Mouse (Mus musculus): ENCODE measurements around the gene Ascl4.

Gene Ascl4

DNA sequence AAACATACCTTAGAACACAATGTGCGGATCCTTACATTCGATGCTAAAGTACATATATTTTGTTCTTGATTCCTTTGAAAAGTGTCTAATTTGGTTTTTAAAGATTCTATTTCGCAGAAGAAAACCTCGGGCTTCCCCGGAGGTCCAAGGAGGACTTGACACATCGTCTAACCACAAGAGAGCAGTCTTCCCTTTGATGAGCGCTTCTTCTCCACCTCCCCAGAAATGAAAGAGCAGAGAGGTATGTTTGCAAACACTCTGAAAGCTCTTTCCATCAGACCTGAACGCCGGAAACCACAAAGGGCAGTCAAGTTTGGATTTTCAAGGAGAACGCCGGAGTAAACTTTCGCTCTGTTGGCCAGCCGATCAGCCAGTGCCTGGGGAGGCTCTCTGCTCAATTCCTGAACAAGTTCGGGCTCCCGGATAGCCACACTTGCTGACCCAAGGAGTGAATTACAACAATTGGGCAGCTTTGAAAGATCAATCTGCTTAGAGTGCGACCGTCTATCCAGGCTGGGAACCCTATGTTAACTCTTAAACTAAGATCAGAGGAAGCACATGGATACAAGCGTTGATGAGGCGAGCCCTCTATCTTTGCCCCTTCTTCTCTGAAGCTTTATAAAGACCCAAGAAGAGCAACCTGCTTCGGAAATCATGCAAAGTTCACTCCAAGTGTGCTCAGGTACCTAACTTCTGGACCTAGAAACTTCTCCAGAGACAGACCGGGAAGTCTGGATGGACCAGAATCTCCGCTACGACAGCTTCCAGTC is at the start of gene Ascl4:
TSS of gene Ascl4 (plus strand) at position 6 of the 770 bp plus-strand sequence.
- DNase-seq (ENCODE audit: low spot score): no peak

GRCm38 (mm10) chr10:85879886-85880486 is 47.5 kb upstream of the Ascl4 start:
- DNase-seq (ENCODE audit: low spot score): no peak

DNA sequence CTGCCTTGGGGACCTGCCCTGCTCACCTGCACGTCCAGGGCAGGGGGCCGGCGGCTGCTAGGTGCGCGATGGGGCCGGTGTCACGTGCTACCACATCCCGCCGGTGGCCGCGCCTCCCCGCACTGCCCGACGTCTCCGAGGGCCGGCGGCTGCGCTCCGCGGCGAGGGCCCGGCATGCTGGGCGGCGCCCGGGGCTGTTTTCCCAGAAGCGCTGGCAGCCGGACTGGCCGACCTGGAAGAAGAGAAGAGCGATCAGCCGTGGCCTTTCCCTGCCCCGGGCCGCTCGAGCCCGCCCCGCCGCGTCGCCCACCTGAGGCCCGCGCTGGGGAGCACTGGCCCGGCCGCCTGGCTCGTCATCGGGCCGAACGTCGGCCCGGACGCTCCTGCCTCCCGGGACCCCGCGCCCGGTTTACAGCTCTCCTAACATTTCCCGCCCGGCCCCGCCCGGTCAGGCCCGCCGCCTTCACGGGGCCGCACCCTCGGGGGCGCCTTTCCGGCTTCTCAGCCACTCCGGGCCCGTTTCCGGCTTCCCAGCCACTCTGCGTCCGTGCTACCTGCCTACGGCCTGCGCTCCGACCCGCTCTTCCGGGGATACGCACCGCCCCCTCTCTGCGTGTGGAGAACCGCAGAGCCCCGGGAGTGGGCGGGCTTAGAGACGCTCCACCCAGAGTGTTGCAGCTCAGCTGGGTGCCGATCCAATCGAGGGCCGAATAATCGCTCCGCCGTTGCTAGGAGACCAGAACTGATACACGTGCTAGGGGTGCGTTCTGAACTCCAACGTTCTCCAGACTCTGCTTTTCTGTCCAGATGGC is 10.8 kb upstream of the Ascl4 start, which contains the start of gene Prdm4:
TSS of gene Prdm4 (minus strand) at position 645 of the 812 bp plus-strand sequence.
- DNase-seq (ENCODE audit: low spot score): peak; percentile 97

DNA sequence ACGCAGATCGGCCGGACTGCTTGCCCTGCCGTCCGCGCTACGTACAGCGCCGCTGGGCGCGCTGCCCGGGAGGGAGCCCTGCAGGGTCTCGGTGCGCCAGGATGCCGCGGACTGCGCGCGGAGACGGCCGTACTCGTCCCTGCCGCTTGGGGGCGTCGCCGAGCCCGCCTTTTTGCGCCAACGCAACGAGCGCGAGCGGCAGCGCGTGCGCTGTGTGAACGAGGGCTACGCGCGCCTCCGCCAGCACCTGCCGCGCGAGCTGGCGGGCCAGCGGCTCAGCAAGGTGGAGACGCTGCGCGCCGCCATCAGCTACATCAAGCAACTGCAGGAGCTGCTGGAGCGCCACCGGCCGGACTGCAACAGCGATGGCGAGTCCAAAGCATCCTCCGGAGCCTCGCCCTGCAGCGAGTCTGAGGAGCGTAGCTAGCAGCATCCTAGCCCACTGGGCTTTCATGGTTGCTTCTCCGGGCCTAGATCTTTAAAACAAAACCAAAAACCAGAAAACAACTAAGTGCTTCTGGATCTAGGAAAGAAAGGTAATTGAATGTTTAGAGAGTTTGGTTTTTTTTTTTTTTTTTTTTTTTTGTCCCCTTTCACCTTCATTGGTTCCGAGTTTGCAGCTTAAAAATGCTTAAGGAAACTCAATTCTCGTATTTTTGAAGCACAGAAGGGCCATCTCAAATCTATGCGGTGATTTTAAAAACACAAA is 1.2 kb downstream of the Ascl4 start:
- peak; percentile 59 for DNase-seq (ENCODE audit: low spot score)

DNA sequence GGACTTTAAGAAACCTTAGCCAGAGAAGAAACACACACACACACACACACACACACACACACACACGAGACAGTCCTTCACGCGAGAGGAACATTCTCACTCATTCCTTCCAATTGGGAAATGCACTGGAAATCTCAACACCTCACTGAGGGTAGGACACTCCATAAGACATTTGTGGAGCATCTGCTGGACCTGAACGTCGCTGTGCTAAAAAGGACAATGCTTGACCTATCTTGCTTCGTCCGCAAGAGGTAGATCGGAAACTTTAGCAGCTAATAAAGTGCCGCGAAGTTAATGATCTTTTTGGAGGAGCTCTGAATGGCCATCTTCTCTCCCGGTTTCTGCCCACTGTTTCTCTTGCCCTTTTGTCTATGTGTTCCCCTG is 1.7 kb downstream of the Ascl4 start:
- DNase-seq (ENCODE audit: low spot score): no peak

DNA sequence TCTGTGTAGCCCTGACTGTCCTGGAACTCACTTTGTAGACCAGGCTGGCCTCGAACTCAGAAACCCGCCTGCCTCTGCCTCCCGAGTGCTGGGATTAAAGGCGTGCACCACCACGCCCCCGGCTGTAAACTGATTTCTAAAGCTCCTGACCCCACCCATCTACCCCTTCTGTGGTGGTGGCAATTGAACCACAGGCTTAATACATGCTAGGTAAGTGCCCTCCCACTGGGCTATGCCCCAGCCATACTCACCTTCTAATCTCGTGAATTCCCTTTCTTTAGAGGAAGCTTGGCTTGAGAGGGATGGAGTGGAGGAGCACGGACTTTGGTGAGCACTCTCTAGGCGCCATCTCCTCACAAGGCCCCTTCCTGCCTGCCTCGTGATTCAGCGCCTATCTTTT is 2.5 kb downstream of the Ascl4 start:
- no peak for DNase-seq (ENCODE audit: low spot score)

- DNase-seq (ENCODE audit: low spot score): no peak
Observed at GRCm38 (mm10) chr10:85936280-85936965, 8.9 kb downstream of the Ascl4 start.

GRCm38 (mm10) chr10:85948483-85949196 is 21.2 kb downstream of the Ascl4 start:
- DNase-seq (ENCODE audit: low spot score): no peak

GRCm38 (mm10) chr10:85951765-85952443 is 24.4 kb downstream of the Ascl4 start:
- DNase-seq (ENCODE audit: low spot score): no peak

GRCm38 (mm10) chr10:85953401-85953800 is 25.9 kb downstream of the Ascl4 start:
- DNase-seq (ENCODE audit: low spot score): no peak

DNA sequence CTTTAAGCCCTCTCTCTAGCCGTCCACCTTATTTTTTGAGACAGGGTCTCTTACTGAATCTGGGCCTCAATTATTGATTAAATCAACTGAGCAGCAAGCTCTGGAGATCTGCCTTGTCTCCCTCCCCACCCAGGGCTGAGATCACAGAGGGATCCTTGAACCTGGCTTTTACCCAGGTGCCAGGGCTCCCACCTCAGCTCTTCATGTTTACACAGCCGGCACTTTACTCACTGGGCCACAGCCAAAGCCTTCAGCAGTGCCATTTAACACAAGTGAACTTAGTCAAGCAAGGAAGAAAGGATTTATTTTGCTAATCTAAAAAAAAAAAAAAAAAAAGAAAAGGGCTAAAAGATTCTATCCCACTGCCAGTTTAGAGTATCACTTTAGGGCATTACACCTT is 26.9 kb downstream of the Ascl4 start:
- DNase-seq (ENCODE audit: low spot score): no peak

DNA sequence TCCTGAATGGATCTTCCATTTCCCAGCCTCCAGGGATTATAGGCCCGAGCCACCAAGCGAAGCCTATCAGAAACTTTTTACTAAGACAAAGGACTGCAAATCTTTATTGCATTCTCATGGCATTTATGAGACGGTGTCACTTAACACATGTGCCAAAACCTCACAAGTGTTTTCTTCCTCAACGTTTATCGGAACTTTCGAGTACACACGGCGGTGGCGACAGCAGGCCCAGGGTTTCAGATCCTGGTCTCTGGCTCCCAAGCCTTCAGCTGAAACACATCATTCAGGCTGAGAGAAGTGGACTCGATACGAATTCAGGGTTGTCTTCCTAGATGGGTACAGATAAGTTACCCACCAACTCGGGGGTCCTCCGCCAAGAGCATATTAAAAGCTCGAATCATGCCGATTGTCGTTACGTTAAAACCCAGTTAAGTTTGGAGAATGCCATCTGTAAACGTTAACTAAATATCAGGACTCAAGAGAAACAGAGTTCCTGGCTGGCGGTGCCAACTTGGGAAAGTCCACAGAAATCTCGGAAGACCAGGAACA is 29.5 kb downstream of the Ascl4 start:
- DNase-seq (ENCODE audit: low spot score): no peak

DNA sequence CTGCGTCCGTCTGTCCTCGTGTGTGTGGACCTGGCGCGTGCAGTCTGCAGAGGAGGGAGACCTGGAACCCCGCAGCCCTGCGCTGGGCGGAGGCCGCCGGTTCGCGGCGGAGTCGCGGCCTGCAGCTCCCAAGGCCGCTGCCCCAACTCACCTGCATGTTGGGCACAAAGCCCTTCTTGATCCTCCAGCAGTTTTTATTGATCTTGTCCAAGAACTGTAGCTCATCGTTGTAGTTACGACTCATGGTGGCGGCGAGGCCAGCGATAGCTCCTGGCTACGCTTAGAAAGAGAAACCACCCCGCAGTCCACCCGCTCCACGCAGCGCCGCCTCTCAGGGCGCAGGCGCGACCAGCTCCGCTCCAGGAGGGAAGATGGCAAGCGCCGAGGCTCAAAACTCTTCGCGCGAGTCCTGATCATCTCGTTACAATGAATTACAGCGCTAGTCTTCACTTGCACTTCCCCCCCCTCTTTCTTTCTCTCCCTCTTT is 30.0 kb downstream of the Ascl4 start, which contains the start of gene Rtcb:
TSS of gene Rtcb (minus strand) at position 360 of the 487 bp plus-strand sequence.
- DNase-seq (ENCODE audit: low spot score): peak; percentile 93

- DNase-seq (ENCODE audit: low spot score): no peak
Observed at GRCm38 (mm10) chr10:85962897-85963296, 35.4 kb downstream of the Ascl4 start.

GRCm38 (mm10) chr10:85964316-85964715 is 36.8 kb downstream of the Ascl4 start:
- no peak for DNase-seq (ENCODE audit: low spot score)

GRCm38 (mm10) chr10:85966476-85966875 is 39.0 kb downstream of the Ascl4 start:
- no peak for DNase-seq (ENCODE audit: low spot score)

- DNase-seq (ENCODE audit: low spot score): no peak
Observed at GRCm38 (mm10) chr10:85967411-85968156, 40.1 kb downstream of the Ascl4 start.

GRCm38 (mm10) chr10:85968157-85968634 is 40.7 kb downstream of the Ascl4 start:
- DNase-seq (ENCODE audit: low spot score): peak; percentile 67

DNA sequence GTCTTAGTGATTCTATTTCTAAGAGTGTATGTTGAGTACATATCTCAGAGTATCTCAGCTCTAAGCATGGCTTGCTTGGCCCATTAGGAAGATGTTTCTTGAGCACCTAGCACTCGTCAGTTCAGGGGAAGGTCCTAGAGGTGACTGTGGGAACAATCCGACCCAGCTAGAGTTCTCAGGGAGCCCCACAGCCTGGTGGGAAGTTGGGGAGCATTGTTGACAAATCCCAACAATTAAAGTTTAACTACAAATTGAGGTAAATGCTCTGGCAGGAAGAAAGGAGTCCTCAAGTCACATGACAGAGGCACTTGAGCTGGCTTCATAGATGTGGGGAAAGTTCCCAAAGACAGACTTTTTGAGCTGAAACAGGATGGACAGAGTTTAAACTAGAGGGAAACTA is 41.2 kb downstream of the Ascl4 start:
- DNase-seq (ENCODE audit: low spot score): no peak
